ENCODE assay signal across 7 mouse cellular contexts in genomic region chr4:55397911-55398762, GRCm38 (mm10). TPM values are rescaled to one million over a fixed set of nuclear protein-coding genes. Genes with fewer than 3 reads are reported as not detected.
DNase-seq lines count a peak whose midpoint lies in the region; ATAC-seq lines count a peak whose summit lies in the region.

No protein-coding gene starts in this region.

- H3K36me3 ChIP-seq in embryonic facial prominence, embryonic 13.5 days, result no peaks in the 10 kb centered on the region
- H3K36me3 ChIP-seq in kidney, embryonic 14.5 days (ENCODE audit: control insufficient read depth, insufficient read depth, low read length), result no peaks in the 10 kb centered on the region
- no peaks in the 10 kb centered on the region for H3K36me3 ChIP-seq in stomach, embryonic 16.5 days (ENCODE audit: control insufficient read depth, insufficient read depth, low read length)

- H3K4me3 ChIP-seq in embryonic facial prominence, embryonic 13.5 days, result no peak overlapping the region
- no peak overlapping the region for H3K4me3 ChIP-seq in kidney, embryonic 14.5 days (ENCODE audit: low read length)
- H3K4me3 ChIP-seq in stomach, embryonic 16.5 days (replicated peaks; ENCODE audit: low read length), result peak overlapping the region; percentile 15; the same call in 1 of the 2 replicates

- no peak overlapping the region for H3K27ac ChIP-seq in embryonic facial prominence, embryonic 13.5 days
- no peak overlapping the region for H3K27ac ChIP-seq in kidney, embryonic 14.5 days (ENCODE audit: low read depth, low read length)
- no peak overlapping the region for H3K27ac ChIP-seq in stomach, embryonic 16.5 days (ENCODE audit: low read length)

- H3K27me3 ChIP-seq in embryonic facial prominence, embryonic 13.5 days, result no peaks in the 10 kb centered on the region
- no peaks in the 10 kb centered on the region; the same call in 1 of the 2 replicates for H3K27me3 ChIP-seq in kidney, embryonic 14.5 days (ENCODE audit: control insufficient read depth, insufficient read depth, low read length)
- H3K27me3 ChIP-seq in stomach, embryonic 16.5 days (ENCODE audit: control insufficient read depth, insufficient read depth, low read length), result no peaks in the 10 kb centered on the region

- DNase-seq in ovary, postnatal 14 days (ENCODE audit: low spot score), result peak; percentile 15
- DNase-seq in ovary, adult 18-20 months (ENCODE audit: low spot score), result no peak
- DNase-seq in ZHBTc4 (ENCODE audit: low read depth, low spot score), result peak; percentile 87
- DNase-seq in lung, postnatal 36 days, result peak; percentile 55

- 37% methylated on average over 17 of the region's 17 CpGs for WGBS in embryonic facial prominence, embryonic 13.5 days
- 41% methylated on average over 17 of the region's 17 CpGs for WGBS in kidney, embryonic 14.5 days
- 31% methylated on average over 17 of the region's 17 CpGs for WGBS in stomach, embryonic 16.5 days

- no peak for ATAC-seq in embryonic facial prominence, embryonic 13.5 days (ENCODE audit: insufficient number of reproducible peaks, insufficient read depth, low FRiP score, low TSS enrichment, low read depth)
- 0 out of 2 replicates have a peak, but pooled peaks have one; percentile 46 for ATAC-seq in kidney, embryonic 14.5 days (ENCODE audit: low FRiP score, low TSS enrichment)
- no peak for ATAC-seq in stomach, embryonic 16.5 days (ENCODE audit: insufficient read depth, low FRiP score)

- peak overlapping the region; percentile 36; the same call in 1 of the 2 replicates for H3K9ac ChIP-seq in embryonic facial prominence, embryonic 13.5 days
- no peak overlapping the region for H3K9ac ChIP-seq in kidney, embryonic 14.5 days (ENCODE audit: low read depth, low read length)
- H3K9ac ChIP-seq in stomach, embryonic 16.5 days (ENCODE audit: low read length), result 0 out of 2 replicates have a peak overlapping the region, but pooled peaks have one; percentile 10

- H3K4me2 ChIP-seq in embryonic facial prominence, embryonic 13.5 days, result peak overlapping the region; percentile 24; the same call in 1 of the 2 replicates
- no peak overlapping the region; the same call in 1 of the 2 replicates for H3K4me2 ChIP-seq in kidney, embryonic 14.5 days (replicated peaks; ENCODE audit: low read depth, low read length)
- peak overlapping the region; percentile 48 for H3K4me2 ChIP-seq in stomach, embryonic 16.5 days (ENCODE audit: low read depth, low read length)

- 0 out of 2 replicates have a peak, but pooled peaks cover 4% of the 10 kb centered on the region for H3K9me3 ChIP-seq in embryonic facial prominence, embryonic 13.5 days
- H3K9me3 ChIP-seq in kidney, embryonic 14.5 days (ENCODE audit: control insufficient read depth, low read length), result peaks cover 3% of the 10 kb centered on the region; the same call in 1 of the 2 replicates
- peaks cover 5% of the 10 kb centered on the region; the same call in 1 of the 2 replicates for H3K9me3 ChIP-seq in stomach, embryonic 16.5 days (replicated peaks; ENCODE audit: control insufficient read depth, low read length)

- H3K4me1 ChIP-seq in embryonic facial prominence, embryonic 13.5 days, result no peaks in the 10 kb centered on the region
- no peaks in the 10 kb centered on the region for H3K4me1 ChIP-seq in kidney, embryonic 14.5 days (ENCODE audit: control insufficient read depth, insufficient read depth, low read length)
- H3K4me1 ChIP-seq in stomach, embryonic 16.5 days (ENCODE audit: control insufficient read depth, insufficient read depth, low read length), result no peaks in the 10 kb centered on the region

RNA-seq across cellular contexts. Expression of gene Rad23b, which starts 48.3 kb away (rescaled TPM):
- 83.1 and 86.4 TPM in 2 replicates for polyA plus RNA-seq in embryonic facial prominence, embryonic 13.5 days (2015; fragmentation: Nextera tagmentation; extraction: Ambion mirVana)
- polyA plus RNA-seq in kidney, embryonic 14.5 days (2014; fragmentation: Nextera tagmentation; extraction: Ambion mirVana), result 65.1 and 90.4 TPM in 2 replicates
- 53.9 and 67.2 TPM in 2 replicates for polyA plus RNA-seq in stomach, embryonic 16.5 days (2015; fragmentation: Nextera tagmentation; extraction: Ambion mirVana)
